Mouse (Mus musculus) c-Kit-positive CD71-negative TER-119-negative erythroid progenitor cells, embryonic 14.5 days (primary cell): ENCODE data around the gene Ufm1.

ENCODE experiments used
- DNase-seq: peaks from one replicate; pipeline ENCODE4 v3.0.0-alpha.2; 2013; ENCODE audit warnings: low read depth

Ufm1 gene

GRCm38 (mm10) chr3:53863383-53864220 is at the start of gene Ufm1:
Ufm1 (minus strand) TSS chr3:53863830.
- DNase-seq: peak; percentile 86

GRCm38 (mm10) chr3:53890619-53891540 is 27.2 kb upstream of the Ufm1 start:
- DNase-seq: no peak

- DNase-seq: no peak
Measured at GRCm38 (mm10) chr3:53871596-53871995, 8.0 kb upstream of the Ufm1 start.

- DNase-seq: no peak
Measured at GRCm38 (mm10) chr3:53870482-53870881, 6.9 kb upstream of the Ufm1 start.

GRCm38 (mm10) chr3:53869263-53869662 is 5.6 kb upstream of the Ufm1 start:
- no peak for DNase-seq

GRCm38 (mm10) chr3:53868212-53868611 is 4.6 kb upstream of the Ufm1 start:
- DNase-seq: no peak

GRCm38 (mm10) chr3:53854831-53855230 is 8.8 kb downstream of the Ufm1 start:
- no peak for DNase-seq

- DNase-seq: no peak
Measured at GRCm38 (mm10) chr3:53854261-53854660, 9.4 kb downstream of the Ufm1 start.

GRCm38 (mm10) chr3:53848262-53848661 is 15.4 kb downstream of the Ufm1 start:
- no peak for DNase-seq

GRCm38 (mm10) chr3:53847726-53848125 is 15.9 kb downstream of the Ufm1 start:
- no peak for DNase-seq

- no peak for DNase-seq
Measured at GRCm38 (mm10) chr3:53846206-53846928, 17.3 kb downstream of the Ufm1 start.

- no peak for DNase-seq
Measured at GRCm38 (mm10) chr3:53844786-53845185, 18.8 kb downstream of the Ufm1 start, which contains the start of gene Gm10985. Gm10985 (plus strand) TSS chr3:53845086.

GRCm38 (mm10) chr3:53834238-53834637 is 29.4 kb downstream of the Ufm1 start:
- no peak for DNase-seq

GRCm38 (mm10) chr3:53813421-53813977 is 50.1 kb downstream of the Ufm1 start:
- DNase-seq: no peak
